Mouse (Mus musculus): ENCODE measurements at regions not wholly inside any gene's neighbourhood (a gene's known extent, or its start where the extent isn't known, plus 50 kb on each side); places are given as distances from the start of the nearest gene placed in this dataset.
"Not testable (repeated sequence)": the region's sequence is repeated elsewhere in the genome, so short reads cannot be mapped to it uniquely, and the experiment has no call there.

GRCm38 (mm10) chr14:17061358-17061757 is 242.4 kb upstream of the Rarb start:
- DNase-seq = no peak
- intact Hi-C loops (cut with DNase I) = no loop called here

- intact Hi-C loops (cut with DNase I) = no loop called here
- DNase-seq = no peak
Observed at GRCm38 (mm10) chr14:17058438-17058837, 239.5 kb upstream of the Rarb start.

GRCm38 (mm10) chr14:17057355-17057754 is 238.4 kb upstream of the Rarb start:
- intact Hi-C loops (cut with DNase I) = no loop called here

GRCm38 (mm10) chr14:17055741-17056140 is 236.8 kb upstream of the Rarb start:
- intact Hi-C loops (cut with DNase I) = no loop called here
- DNase-seq = no peak

More at GRCm38 (mm10) chr14:17057355-17057754, 238.4 kb upstream of the Rarb start:
- DNase-seq = no peak

- DNase-seq = no peak
- intact Hi-C loops (cut with DNase I) = no loop called here
Observed at GRCm38 (mm10) chr14:17054381-17054780, 235.4 kb upstream of the Rarb start.

GRCm38 (mm10) chr14:17046808-17047207 is 227.9 kb upstream of the Rarb start:
- no peak for DNase-seq
- intact Hi-C loops (cut with DNase I) = no loop called here

- DNase-seq = no peak
- intact Hi-C loops (cut with DNase I) = no loop called here
Observed at GRCm38 (mm10) chr14:17045426-17046132, 226.6 kb upstream of the Rarb start.

GRCm38 (mm10) chr14:17020603-17021356 is 201.8 kb upstream of the Rarb start:
- intact Hi-C loops (cut with DNase I) = no loop called here
- DNase-seq = no peak

- intact Hi-C loops (cut with DNase I) = no loop called here
- no peak for DNase-seq
Observed at GRCm38 (mm10) chr14:17012931-17013330, 194.0 kb upstream of the Rarb start.

GRCm38 (mm10) chr14:17012200-17012599 is 193.2 kb upstream of the Rarb start:
- DNase-seq = no peak
- intact Hi-C loops (cut with DNase I) = no loop called here

- DNase-seq = peak; percentile 67 to 70
- intact Hi-C loops (cut with DNase I) = no loop called here
Observed at GRCm38 (mm10) chr14:17005194-17006018, 186.4 kb upstream of the Rarb start.

GRCm38 (mm10) chr14:17004714-17005113 is 185.8 kb upstream of the Rarb start:
- DNase-seq = peak; percentile 3 to 5
- intact Hi-C loops (cut with DNase I) = no loop called here

GRCm38 (mm10) chr14:16996716-16997115 is 177.8 kb upstream of the Rarb start:
- intact Hi-C loops (cut with DNase I) = no loop called here

GRCm38 (mm10) chr14:16970911-16971310 is 152.0 kb upstream of the Rarb start:
- intact Hi-C loops (cut with DNase I); DNase-seq: not testable (repeated sequence)

More at GRCm38 (mm10) chr14:16996716-16997115, 177.8 kb upstream of the Rarb start:
- no peak for DNase-seq

- intact Hi-C loops (cut with DNase I) = no loop called here
Observed at GRCm38 (mm10) chr14:16964717-16965391, 145.9 kb upstream of the Rarb start.

GRCm38 (mm10) chr14:16962216-16962826 is 143.4 kb upstream of the Rarb start:
- intact Hi-C loops (cut with DNase I) = no loop called here

More at GRCm38 (mm10) chr14:16964717-16965391, 145.9 kb upstream of the Rarb start:
- no peak for DNase-seq

GRCm38 (mm10) chr14:16957802-16958201 is 138.8 kb upstream of the Rarb start:
- intact Hi-C loops (cut with DNase I) = no loop called here
- DNase-seq = peak; percentile 51 to 56

More at GRCm38 (mm10) chr14:16962216-16962826, 143.4 kb upstream of the Rarb start:
- DNase-seq = no peak

- DNase-seq = no peak
- intact Hi-C loops (cut with DNase I) = no loop called here
Observed at GRCm38 (mm10) chr14:16954511-16955443, 135.8 kb upstream of the Rarb start.

GRCm38 (mm10) chr14:16948736-16949135 is 129.8 kb upstream of the Rarb start:
- no peak for DNase-seq
- intact Hi-C loops (cut with DNase I) = no loop called here

Measured in heart, postnatal 10 days (tissue).